Mouse (Mus musculus) cerebellum, adult 2 months (tissue): ENCODE results near the gene Slc12a7.

Experiments
- CTCF ChIP-seq: fragments of 200-500 bp; IDR thresholded peaks from 2 replicates; pipeline ENCODE4 v1.5.1; 2011; ENCODE audit warnings: low read depth, mild to moderate bottlenecking, control low read depth, low read length, moderate library complexity, borderline replicate concordance; ENCODE audit not compliant: insufficient read depth
- POLR2A ChIP-seq: fragments of 200-500 bp; IDR thresholded peaks from 2 replicates; pipeline ENCODE4 v1.6.1; 2011; ENCODE audit warnings: low read length, control low read depth, borderline replicate concordance; ENCODE audit not compliant: insufficient read depth

DNA sequence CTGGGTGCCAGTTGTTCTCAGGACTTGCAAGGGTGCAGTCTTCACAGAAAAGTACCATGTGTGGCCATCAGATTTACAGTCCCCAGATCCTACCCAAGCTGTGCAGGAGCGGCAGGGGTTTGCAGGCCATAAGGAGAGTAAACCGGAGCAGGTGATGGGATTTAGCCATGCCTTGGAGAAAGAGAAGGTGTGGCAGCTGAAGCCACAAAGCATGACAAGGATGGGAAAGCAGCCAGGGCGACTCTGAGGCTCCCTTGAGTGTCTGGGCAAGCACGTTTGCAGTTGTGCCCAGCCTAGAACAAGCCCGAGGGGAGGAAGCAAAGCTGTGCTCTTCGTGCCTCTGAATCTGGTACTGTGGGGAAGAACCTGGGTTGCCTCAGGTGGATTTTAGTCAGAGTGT is 17.5 kb downstream of the Slc12a7 start:
- no peak for TF ChIP-seq CTCF
- TF ChIP-seq POLR2A = no peak
